In the genomic region with DNA sequence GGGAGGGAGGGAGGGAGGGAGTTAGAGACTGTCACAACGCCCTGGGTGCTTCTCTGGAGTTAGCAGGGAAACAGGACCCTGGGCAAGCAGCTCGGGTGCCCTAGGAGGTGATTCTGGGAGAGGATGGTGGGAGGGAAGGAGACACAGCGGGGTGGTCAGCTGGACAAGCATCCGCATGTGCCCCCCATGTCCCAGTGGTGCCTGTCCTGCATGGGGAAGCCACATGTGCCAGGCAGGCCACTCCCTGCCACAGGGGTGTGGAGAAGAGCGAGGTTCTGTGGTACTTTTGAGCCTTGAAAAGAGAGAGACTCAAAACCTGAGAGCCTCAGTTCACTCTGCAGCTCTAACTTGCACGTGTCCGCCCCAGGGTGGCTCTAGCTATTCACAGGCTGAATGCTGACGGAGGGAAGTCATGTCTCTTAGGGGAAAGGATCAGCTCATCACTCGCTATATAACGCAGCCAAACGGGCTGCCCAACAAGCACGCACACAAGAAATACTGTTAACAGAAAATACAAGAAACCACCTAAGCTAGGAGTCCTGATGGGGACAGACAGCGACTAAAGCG, we compare ENCODE assay signal across 19 mouse cellular contexts. TPM values are rescaled to one million over a fixed set of nuclear protein-coding genes. Genes with fewer than 3 reads are reported as not detected.
DNase-seq lines count a peak whose midpoint lies in the region; ATAC-seq and TF ChIP-seq lines count a peak whose summit lies in the region.
"Had no signal": no experiment of that assay in that cellular context is flagged by ENCODE, and none has a peak within 500 bp of the region (broad histone marks: within the 10 kb centered on the region; RNA-seq: fewer than 3 reads in every experiment).

No protein-coding gene starts in this region.

- no peak overlapping the region for H3K4me2 ChIP-seq in forebrain, postnatal 0 days (ENCODE audit: low read depth)
- no peak overlapping the region for H3K4me2 ChIP-seq in forebrain, embryonic 15.5 days (replicated peaks)
- no peak overlapping the region for H3K4me2 ChIP-seq in hindbrain, embryonic 15.5 days
- no peak overlapping the region for H3K4me2 ChIP-seq in hindbrain, embryonic 11.5 days (replicated peaks; ENCODE audit: low read depth, low read length)
- no peak overlapping the region for H3K4me2 ChIP-seq in embryonic facial prominence, embryonic 14.5 days (ENCODE audit: low read depth, low read length)
- H3K4me2 ChIP-seq: heart, embryonic 15.5 days; kidney, embryonic 15.5 days; liver, embryonic 13.5 days; lung, embryonic 15.5 days; midbrain, embryonic 11.5 days had no signal

- no peak overlapping the region for H3K4me3 ChIP-seq in forebrain, postnatal 0 days (ENCODE audit: low read depth, low read length)
- no peak overlapping the region for H3K4me3 ChIP-seq in forebrain, embryonic 15.5 days
- no peak overlapping the region for H3K4me3 ChIP-seq in hindbrain, embryonic 15.5 days
- no peak overlapping the region for H3K4me3 ChIP-seq in hindbrain, embryonic 11.5 days (ENCODE audit: low read depth, low read length)
- 0 out of 2 replicates have a peak overlapping the region, but pooled peaks have one; percentile 13 for H3K4me3 ChIP-seq in ES-Bruce4 (ENCODE audit: low read depth, low read length)
- H3K4me3 ChIP-seq in embryonic facial prominence, embryonic 14.5 days (ENCODE audit: low read depth, low read length): no peak overlapping the region
- H3K4me3 ChIP-seq: heart, embryonic 15.5 days; kidney, embryonic 15.5 days; liver, embryonic 13.5 days; lung, embryonic 15.5 days had no signal

- peaks cover 44% of the 10 kb centered on the region for H3K36me3 ChIP-seq in forebrain, postnatal 0 days (ENCODE audit: insufficient read depth)
- peaks cover 50% of the 10 kb centered on the region for H3K36me3 ChIP-seq in forebrain, embryonic 15.5 days
- H3K36me3 ChIP-seq in hindbrain, embryonic 15.5 days: peaks cover 39% of the 10 kb centered on the region
- H3K36me3 ChIP-seq in hindbrain, embryonic 11.5 days (ENCODE audit: control insufficient read depth, insufficient read depth, low read length): peaks cover 5% of the 10 kb centered on the region
- no peaks in the 10 kb centered on the region for H3K36me3 ChIP-seq in ES-Bruce4 (ENCODE audit: control insufficient read depth, insufficient read depth, low read length, poor library complexity, severe bottlenecking)
- H3K36me3 ChIP-seq in embryonic facial prominence, embryonic 14.5 days (ENCODE audit: control insufficient read depth, insufficient read depth, low read length): peaks cover 77% of the 10 kb centered on the region

- TF ChIP-seq POLR2A in ES-Bruce4 (IDR thresholded peaks at IDR 0.05; ENCODE audit: insufficient read depth, low read length): no peak

- 57% methylated on average over 14 of the region's 14 CpGs for WGBS in forebrain, postnatal 0 days
- 56% methylated on average over 14 of the region's 14 CpGs for WGBS in forebrain, embryonic 15.5 days
- 57% methylated on average over 14 of the region's 14 CpGs for WGBS in hindbrain, embryonic 15.5 days
- 53% methylated on average over 14 of the region's 14 CpGs for WGBS in hindbrain, embryonic 11.5 days
- WGBS in embryonic facial prominence, embryonic 14.5 days: 63% methylated on average over 14 of the region's 14 CpGs

- ATAC-seq in forebrain, postnatal 0 days: no peak
- ATAC-seq in forebrain, embryonic 15.5 days (replicated peaks): no peak
- no peak for ATAC-seq in hindbrain, embryonic 15.5 days (ENCODE audit: low FRiP score, low read depth)
- ATAC-seq in hindbrain, embryonic 11.5 days (ENCODE audit: low FRiP score): no peak
- no peak for ATAC-seq in embryonic facial prominence, embryonic 14.5 days (ENCODE audit: low read depth)
- ATAC-seq: Patski had no signal

- TF ChIP-seq EP300 in ES-Bruce4 (IDR thresholded peaks at IDR 0.05; ENCODE audit: insufficient read depth, low read depth, low read length): no peak

- H3K4me1 ChIP-seq in forebrain, postnatal 0 days (ENCODE audit: insufficient read depth): no peaks in the 10 kb centered on the region
- 0 out of 2 replicates have a peak, but pooled peaks cover 14% of the 10 kb centered on the region for H3K4me1 ChIP-seq in forebrain, embryonic 15.5 days
- peaks cover 12% of the 10 kb centered on the region for H3K4me1 ChIP-seq in hindbrain, embryonic 15.5 days (replicated peaks)
- H3K4me1 ChIP-seq in hindbrain, embryonic 11.5 days (replicated peaks; ENCODE audit: control insufficient read depth, insufficient read depth, low read length): 0 out of 2 replicates have a peak, but pooled peaks cover 2% of the 10 kb centered on the region
- H3K4me1 ChIP-seq in ES-Bruce4 (ENCODE audit: control insufficient read depth, insufficient read depth, low read length): peaks cover 8% of the 10 kb centered on the region
- H3K4me1 ChIP-seq in embryonic facial prominence, embryonic 14.5 days (ENCODE audit: control insufficient read depth, insufficient read depth, low read length): peaks cover 14% of the 10 kb centered on the region; the same call in 1 of the 2 replicates
- H3K4me1 ChIP-seq: kidney, embryonic 15.5 days; lung, embryonic 15.5 days had no signal

- no peaks in the 10 kb centered on the region for H3K27me3 ChIP-seq in forebrain, postnatal 0 days (ENCODE audit: insufficient read depth, low read length)
- H3K27me3 ChIP-seq in forebrain, embryonic 15.5 days: no peaks in the 10 kb centered on the region
- no peaks in the 10 kb centered on the region for H3K27me3 ChIP-seq in hindbrain, embryonic 15.5 days
- no peaks in the 10 kb centered on the region for H3K27me3 ChIP-seq in hindbrain, embryonic 11.5 days (ENCODE audit: control insufficient read depth, insufficient read depth, low read length)
- no peaks in the 10 kb centered on the region for H3K27me3 ChIP-seq in ES-Bruce4 (ENCODE audit: control insufficient read depth, insufficient read depth, low read length, poor library complexity, severe bottlenecking)
- H3K27me3 ChIP-seq in embryonic facial prominence, embryonic 14.5 days (replicated peaks; ENCODE audit: control insufficient read depth, insufficient read depth, low read length): no peaks in the 10 kb centered on the region
- H3K27me3 ChIP-seq: heart, embryonic 15.5 days; kidney, embryonic 15.5 days; liver, embryonic 13.5 days; lung, embryonic 15.5 days; Patski had no signal

- no peaks in the 10 kb centered on the region for H3K9me3 ChIP-seq in forebrain, postnatal 0 days (ENCODE audit: low read length)
- no peaks in the 10 kb centered on the region for H3K9me3 ChIP-seq in forebrain, embryonic 15.5 days
- no peaks in the 10 kb centered on the region for H3K9me3 ChIP-seq in hindbrain, embryonic 15.5 days
- H3K9me3 ChIP-seq in hindbrain, embryonic 11.5 days (ENCODE audit: control insufficient read depth, low read length): no peaks in the 10 kb centered on the region
- no peaks in the 10 kb centered on the region for H3K9me3 ChIP-seq in ES-Bruce4 (replicated peaks; ENCODE audit: control insufficient read depth, insufficient read depth, low read length, poor library complexity, severe bottlenecking)
- no peaks in the 10 kb centered on the region for H3K9me3 ChIP-seq in embryonic facial prominence, embryonic 14.5 days (ENCODE audit: control insufficient read depth, low read length)
- H3K9me3 ChIP-seq: heart, embryonic 15.5 days; kidney, embryonic 15.5 days; liver, embryonic 13.5 days; lung, embryonic 15.5 days had no signal

- H3K9ac ChIP-seq in forebrain, postnatal 0 days: no peak overlapping the region
- H3K9ac ChIP-seq in forebrain, embryonic 15.5 days (replicated peaks): no peak overlapping the region
- no peak overlapping the region for H3K9ac ChIP-seq in hindbrain, embryonic 15.5 days
- H3K9ac ChIP-seq in hindbrain, embryonic 11.5 days (ENCODE audit: low read depth, low read length): no peak overlapping the region
- H3K9ac ChIP-seq in ES-Bruce4 (ENCODE audit: low read depth, poor library complexity, severe bottlenecking): peak overlapping the region; percentile 2
- H3K9ac ChIP-seq in embryonic facial prominence, embryonic 14.5 days (ENCODE audit: low read depth, low read length): peak overlapping the region; percentile 40
- H3K9ac ChIP-seq: heart, embryonic 15.5 days; kidney, embryonic 15.5 days; liver, embryonic 13.5 days; lung, embryonic 15.5 days had no signal

- no peak for DNase-seq in forebrain, postnatal 0 days
- no peak for DNase-seq in hindbrain, embryonic 11.5 days (ENCODE audit: low spot score)
- DNase-seq in embryonic facial prominence, embryonic 14.5 days (ENCODE audit: low spot score): no peak
- no peak for DNase-seq in kidney, adult 18-20 months
- DNase-seq: embryo, embryonic 11 days; liver, embryonic 13.5 days; retina, postnatal 1 day; thymus, postnatal 25 days had no signal

- TF ChIP-seq CTCF in forebrain, postnatal 0 days (IDR thresholded peaks at IDR 0.05; ENCODE audit: low read depth): no peak
- no peak for TF ChIP-seq CTCF in ES-Bruce4 (IDR thresholded peaks at IDR 0.05; ENCODE audit: low read depth, low read length)

- H3K27ac ChIP-seq in forebrain, postnatal 0 days (ENCODE audit: low read depth, low read length): peak overlapping the region; percentile 15; the same call in 1 of the 2 replicates
- H3K27ac ChIP-seq in forebrain, embryonic 15.5 days (replicated peaks): no peak overlapping the region
- 0 out of 2 replicates have a peak overlapping the region, but pooled peaks have one; percentile 18 for H3K27ac ChIP-seq in hindbrain, embryonic 15.5 days (replicated peaks)
- H3K27ac ChIP-seq in hindbrain, embryonic 11.5 days (ENCODE audit: low read depth, low read length): no peak overlapping the region
- peak overlapping the region; percentile 70 for H3K27ac ChIP-seq in ES-Bruce4 (ENCODE audit: insufficient read depth, low read length)
- peak overlapping the region; percentile 48; the same call in 1 of the 2 replicates for H3K27ac ChIP-seq in embryonic facial prominence, embryonic 14.5 days (replicated peaks; ENCODE audit: low read depth, low read length)
- H3K27ac ChIP-seq: heart, embryonic 15.5 days; kidney, embryonic 15.5 days; liver, embryonic 13.5 days; lung, embryonic 15.5 days; macrophage had no signal

RNA-seq across cellular contexts. Expression of a gene that starts 28.9 kb away (rescaled TPM):
- 0.62 and 3.6 TPM in 2 replicates for total RNA-seq in forebrain, postnatal 0 days (2014; rRNA removed)
- 0.21 and 0.33 TPM in 2 replicates for polyA plus RNA-seq in forebrain, postnatal 0 days (2015; fragmentation: Nextera tagmentation; extraction: Ambion mirVana)
- polyA plus RNA-seq in forebrain, embryonic 15.5 days (2015; fragmentation: Nextera tagmentation; extraction: Ambion mirVana): 0.31 TPM in 1 of 2 replicates, not detected in the other
- polyA plus RNA-seq in hindbrain, embryonic 15.5 days (2015; fragmentation: Nextera tagmentation; extraction: Ambion mirVana): 0.37 and 0.48 TPM in 2 replicates
- polyA plus RNA-seq in hindbrain, embryonic 11.5 days (2014; fragmentation: Nextera tagmentation; extraction: Ambion mirVana): 0.39 and 0.53 TPM in 2 replicates
- polyA plus RNA-seq in ES-Bruce4 (2011; ENCODE audit: insufficient read depth, insufficient read length, low read depth, missing spikeins): 1.9 and 2.1 TPM in 2 replicates
- 12.9 and 13.9 TPM in 2 replicates for polyA plus RNA-seq in embryonic facial prominence, embryonic 14.5 days (2014; fragmentation: Nextera tagmentation; extraction: Ambion mirVana)
- total RNA-seq: CH12.LX had no signal
- polyA plus RNA-seq: macrophage; midbrain, embryonic 11.5 days; Patski had no signal

RNA-seq across cellular contexts. Expression of a gene that starts 34.8 kb away (rescaled TPM):
- total RNA-seq in forebrain, postnatal 0 days (2014; rRNA removed): 0.19 TPM in 1 of 2 replicates, not detected in the other
- polyA plus RNA-seq in forebrain, postnatal 0 days (2015; fragmentation: Nextera tagmentation; extraction: Ambion mirVana): not detected in 2 replicates
- not detected in 2 replicates for polyA plus RNA-seq in forebrain, embryonic 15.5 days (2015; fragmentation: Nextera tagmentation; extraction: Ambion mirVana)
- not detected in 2 replicates for polyA plus RNA-seq in hindbrain, embryonic 15.5 days (2015; fragmentation: Nextera tagmentation; extraction: Ambion mirVana)
- polyA plus RNA-seq in hindbrain, embryonic 11.5 days (2014; fragmentation: Nextera tagmentation; extraction: Ambion mirVana): not detected in 2 replicates
- not detected in 2 replicates for polyA plus RNA-seq in ES-Bruce4 (2011; ENCODE audit: insufficient read depth, insufficient read length, low read depth, missing spikeins)
- 0.21 TPM in 2 replicates for polyA plus RNA-seq in embryonic facial prominence, embryonic 14.5 days (2014; fragmentation: Nextera tagmentation; extraction: Ambion mirVana)
- total RNA-seq: CH12.LX had no signal
- polyA plus RNA-seq: limb, embryonic 11.5 days; lung, embryonic 15.5 days; macrophage; midbrain, embryonic 11.5 days had no signal

Comparison
In these comparisons a context has a peak if more than half of its experiments do, and no peak if none do; other contexts are left out.
1. H3K27ac ChIP-seq: peak in forebrain, postnatal 0 days (single experiment), hindbrain, embryonic 15.5 days (single experiment), ES-Bruce4 (single experiment) and embryonic facial prominence, embryonic 14.5 days (single experiment); none in forebrain, embryonic 15.5 days (single experiment) and hindbrain, embryonic 11.5 days (single experiment).
2. H3K9ac ChIP-seq: peak in ES-Bruce4 (single experiment) and embryonic facial prominence, embryonic 14.5 days (single experiment); none in forebrain, postnatal 0 days (single experiment), forebrain, embryonic 15.5 days (single experiment), hindbrain, embryonic 15.5 days (single experiment) and hindbrain, embryonic 11.5 days (single experiment).